Comparison of ENCODE assay signal across 7 mouse cellular contexts in the genomic region with DNA sequence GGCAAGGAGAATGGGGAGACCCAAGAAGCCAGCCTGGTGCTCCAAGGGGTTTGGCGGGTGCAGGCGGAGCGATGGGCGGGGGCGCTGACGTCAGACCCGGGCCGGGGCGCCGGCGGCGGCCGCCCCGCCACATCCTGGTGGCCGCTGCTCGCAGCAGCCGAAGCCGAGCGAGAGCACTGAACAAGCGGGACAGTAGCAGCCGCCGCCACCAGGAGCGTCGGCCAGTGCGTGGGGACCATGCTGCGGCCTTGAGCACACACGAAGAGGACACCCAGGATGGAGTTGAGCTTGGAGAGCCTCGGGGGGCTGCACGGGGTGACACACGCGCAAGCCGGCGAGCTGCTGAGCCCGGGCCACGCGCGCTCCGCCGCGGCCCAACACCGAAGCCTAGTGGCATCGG. TPM values are rescaled to one million over a fixed set of nuclear protein-coding genes. Genes with fewer than 3 reads are reported as not detected.
DNase-seq lines count a peak whose midpoint lies in the region; ATAC-seq lines count a peak whose summit lies in the region.

A gene (plus strand): TSS at position 104 of the 400 bp plus-strand sequence.

- H3K4me3 ChIP-seq in kidney, embryonic 16.5 days (ENCODE audit: low read length): peak within 1 kb of the TSS; percentile 48
- H3K4me3 ChIP-seq in stomach, embryonic 16.5 days (replicated peaks; ENCODE audit: low read length): peak within 1 kb of the TSS; percentile 46

- peak; percentile 78 for ATAC-seq in CD4-positive, CD25-positive, alpha-beta regulatory T cell, adult 4 months
- ATAC-seq in kidney, embryonic 16.5 days (ENCODE audit: low FRiP score, low TSS enrichment): peak; percentile 52; the same call in 1 of the 2 replicates
- peak; percentile 57; the same call in 1 of the 2 replicates for ATAC-seq in stomach, embryonic 16.5 days (ENCODE audit: insufficient read depth, low FRiP score)

- intact Hi-C loops in gastrocnemius, postnatal 14 days (cut with DNase I; ENCODE audit: low total_unique reads): no loop called here

- no peaks in the 10 kb centered on the region for H3K9me3 ChIP-seq in kidney, embryonic 16.5 days (ENCODE audit: low read length)
- no peaks in the 10 kb centered on the region for H3K9me3 ChIP-seq in stomach, embryonic 16.5 days (replicated peaks; ENCODE audit: control insufficient read depth, low read length)

- no peak within 1 kb of the TSS for H3K27ac ChIP-seq in kidney, embryonic 16.5 days (ENCODE audit: low read length)
- H3K27ac ChIP-seq in stomach, embryonic 16.5 days (ENCODE audit: low read length): no peak within 1 kb of the TSS

- peaks cover 100% of the 10 kb centered on the region for H3K27me3 ChIP-seq in kidney, embryonic 16.5 days (ENCODE audit: insufficient read depth, low read length)
- peaks cover 99% of the 10 kb centered on the region for H3K27me3 ChIP-seq in stomach, embryonic 16.5 days (ENCODE audit: control insufficient read depth, insufficient read depth, low read length)

- WGBS in kidney, embryonic 16.5 days: 1% methylated on average over 42 of the region's 42 CpGs
- under 1% methylated on average over 42 of the region's 42 CpGs for WGBS in stomach, embryonic 16.5 days

- DNase-seq in T-cell, adult 2 months (ENCODE audit: low spot score): peak; percentile 65
- DNase-seq in gastrocnemius, postnatal 14 days: peak; percentile 47
- peak; percentile 71 for DNase-seq in lung, postnatal 14 days
- no peak for DNase-seq in cerebellum, adult 8-10 months

- H3K9ac ChIP-seq in kidney, embryonic 16.5 days (replicated peaks; ENCODE audit: low read length): peak within 1 kb of the TSS; percentile 27; the same call in 1 of the 2 replicates
- peak within 1 kb of the TSS; percentile 65 for H3K9ac ChIP-seq in stomach, embryonic 16.5 days (ENCODE audit: low read length)

- peak within 1 kb of the TSS; percentile 69 for H3K4me2 ChIP-seq in kidney, embryonic 16.5 days (replicated peaks; ENCODE audit: low read depth, low read length)
- H3K4me2 ChIP-seq in stomach, embryonic 16.5 days (ENCODE audit: low read depth, low read length): peak within 1 kb of the TSS; percentile 79

- H3K36me3 ChIP-seq in kidney, embryonic 16.5 days (ENCODE audit: insufficient read depth, low read length): no peaks in the 10 kb centered on the region
- H3K36me3 ChIP-seq in stomach, embryonic 16.5 days (ENCODE audit: control insufficient read depth, insufficient read depth, low read length): no peaks in the 10 kb centered on the region

- peaks cover 21% of the 10 kb centered on the region for H3K4me1 ChIP-seq in kidney, embryonic 16.5 days (ENCODE audit: insufficient read depth, low read length)
- H3K4me1 ChIP-seq in stomach, embryonic 16.5 days (ENCODE audit: control insufficient read depth, insufficient read depth, low read length): peaks cover 24% of the 10 kb centered on the region

RNA-seq across cellular contexts. Expression of the gene that starts here (rescaled TPM):
- not detected for polyA plus RNA-seq in CD4-positive, CD25-positive, alpha-beta regulatory T cell, adult 4 months (2017; shearing (Covaris generic))
- not detected for total RNA-seq in gastrocnemius, postnatal 14 days (2021)
- not detected in 2 replicates for polyA plus RNA-seq in kidney, embryonic 16.5 days (2015; fragmentation: Nextera tagmentation; extraction: Ambion mirVana)
- 0.06 and 0.08 TPM in 2 replicates for polyA plus RNA-seq in stomach, embryonic 16.5 days (2015; fragmentation: Nextera tagmentation; extraction: Ambion mirVana)

Comparison
In these comparisons a context has a peak if more than half of its experiments do, and no peak if none do; other contexts are left out.
1. Peak in ATAC-seq in CD4-positive, CD25-positive, alpha-beta regulatory T cell, adult 4 months; RNA of the gene not detected or under 1 TPM.
2. Peak in DNase-seq in gastrocnemius, postnatal 14 days; RNA of the gene not detected or under 1 TPM.
3. Peak in ATAC-seq, H3K4me3 ChIP-seq, H3K9ac ChIP-seq and H3K4me2 ChIP-seq in kidney, embryonic 16.5 days; RNA of the gene not detected or under 1 TPM.
4. Peak in ATAC-seq, H3K4me3 ChIP-seq, H3K9ac ChIP-seq and H3K4me2 ChIP-seq in stomach, embryonic 16.5 days; RNA of the gene not detected or under 1 TPM.